Mouse (Mus musculus) neural tube, embryonic 11.5 days (tissue): ENCODE measurements around the gene Ccdc28b. TPM values are rescaled to one million over a fixed set of nuclear protein-coding genes. Genes with fewer than 3 reads are reported as not detected.

Source experiments
- ATAC-seq: fragments of 200-750 bp; cut with Nextera tagmentation; 2 replicates; pipeline ENCODE4 v1.8.0; 2017; ENCODE audit warnings: moderate number of reproducible peaks, mild to moderate bottlenecking, moderate TSS enrichment, moderate library complexity; ENCODE audit not compliant: insufficient read depth, low FRiP score, low TSS enrichment
- DNase-seq: peaks from one replicate; pipeline ENCODE4 v3.0.0-alpha.2; 2015; ENCODE audit warnings: low spot score
- H3K27ac ChIP-seq: fragments of 300-500 bp; sonication (generic); 2 replicates; pipeline ENCODE4 v1.5.1; 2014; ENCODE audit warnings: low read depth, mild to moderate bottlenecking, low read length
- H3K27me3 ChIP-seq: fragments of 300-500 bp; sonication (generic); 2 replicates; pipeline ENCODE4 v1.6.1; 2014; ENCODE audit warnings: mild to moderate bottlenecking, low read length, mixed read lengths; ENCODE audit not compliant: control insufficient read depth, insufficient read depth
- H3K36me3 ChIP-seq: fragments of 300-500 bp; sonication (generic); 2 replicates; pipeline ENCODE4 v1.6.1; 2014; ENCODE audit warnings: mild to moderate bottlenecking, low read length, moderate library complexity, mixed read lengths; ENCODE audit not compliant: control insufficient read depth, insufficient read depth
- H3K4me1 ChIP-seq: fragments of 300-500 bp; sonication (generic); 2 replicates; pipeline ENCODE4 v1.6.1; 2014; ENCODE audit warnings: low read length, mixed read lengths; ENCODE audit not compliant: control insufficient read depth, insufficient read depth
- H3K4me2 ChIP-seq: fragments of 300-500 bp; sonication (generic); 2 replicates; pipeline ENCODE4 v1.6.1; 2014; ENCODE audit warnings: low read depth, mild to moderate bottlenecking, moderate library complexity
- H3K4me3 ChIP-seq: fragments of 300-500 bp; sonication (generic); 2 replicates; pipeline ENCODE4 v1.5.1; 2014; ENCODE audit warnings: low read depth, low read length
- H3K9ac ChIP-seq: fragments of 300-500 bp; sonication (generic); 2 replicates; pipeline ENCODE4 v1.6.1; 2014; ENCODE audit warnings: mild to moderate bottlenecking, low read length
- H3K9me3 ChIP-seq: fragments of 300-500 bp; sonication (generic); 2 replicates; pipeline ENCODE4 v1.6.1; 2016; ENCODE audit warnings: low read length; ENCODE audit not compliant: control insufficient read depth
- WGBS: fragments of 180-500 bp; shearing (Covaris S2); extraction: QIAGEN DNeasy Blood & Tissue Kit; methylation state at CpG from one replicate; pipeline ENCODE4 v1.1.7; 2014; 5-methylcytosine and 5-hydroxymethylcytosine counted together
- polyA plus RNA-seq: library from polyadenylated mRNA; unstranded; fragments of >200 nt; fragmentation: Nextera tagmentation; extraction: Ambion mirVana; gene quantifications from 2 replicates; pipeline ENCODE4 v1.2.1, GENCODE M21; 2014

Gene Ccdc28b
- polyA plus RNA-seq, 1 experiment from 2014 or later: 69.4 TPM

DNA sequence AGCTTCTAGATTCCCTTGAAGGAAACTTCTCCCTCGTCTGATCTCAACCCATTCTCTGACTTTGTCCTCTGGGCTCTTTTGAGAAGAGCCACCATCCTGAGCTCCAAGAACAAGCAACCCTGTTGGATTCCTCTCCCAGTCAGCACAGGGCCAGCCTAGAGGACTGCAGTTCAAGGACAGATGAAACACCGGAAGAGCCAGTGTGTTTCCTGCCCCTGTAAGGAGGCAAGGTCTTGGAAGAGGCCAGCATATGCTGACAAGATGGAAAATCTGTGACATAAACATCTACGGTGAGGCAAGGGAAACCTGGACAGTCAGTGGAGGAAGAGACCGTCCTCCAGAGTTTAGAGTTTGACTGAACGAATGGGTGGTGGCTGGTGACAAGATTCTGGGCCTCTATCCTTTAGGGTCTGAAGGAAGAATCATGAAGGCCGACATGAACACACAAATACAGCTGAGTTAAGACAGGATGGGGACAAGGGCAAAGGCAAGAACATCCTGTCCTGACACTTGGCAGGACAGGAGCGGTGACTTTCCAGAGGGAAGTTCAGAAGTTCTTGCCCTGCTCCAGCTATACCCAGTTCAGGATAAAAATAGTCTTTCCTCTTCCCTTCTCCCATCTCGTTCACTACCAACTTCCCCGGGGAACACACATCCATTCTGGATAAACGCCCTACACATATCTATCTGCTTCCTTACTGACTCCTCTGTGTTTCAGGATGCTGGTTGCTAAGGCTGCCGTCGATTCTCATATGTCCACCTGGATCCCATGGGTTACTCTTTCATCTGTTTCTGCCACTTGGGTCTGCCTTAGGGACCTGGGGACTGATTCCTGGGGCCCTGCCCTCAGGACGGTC, 51.3 kb downstream of the Ccdc28b start:
- no peak for ATAC-seq
- WGBS: 87% methylated on average over 13 of the region's 13 CpGs

DNA sequence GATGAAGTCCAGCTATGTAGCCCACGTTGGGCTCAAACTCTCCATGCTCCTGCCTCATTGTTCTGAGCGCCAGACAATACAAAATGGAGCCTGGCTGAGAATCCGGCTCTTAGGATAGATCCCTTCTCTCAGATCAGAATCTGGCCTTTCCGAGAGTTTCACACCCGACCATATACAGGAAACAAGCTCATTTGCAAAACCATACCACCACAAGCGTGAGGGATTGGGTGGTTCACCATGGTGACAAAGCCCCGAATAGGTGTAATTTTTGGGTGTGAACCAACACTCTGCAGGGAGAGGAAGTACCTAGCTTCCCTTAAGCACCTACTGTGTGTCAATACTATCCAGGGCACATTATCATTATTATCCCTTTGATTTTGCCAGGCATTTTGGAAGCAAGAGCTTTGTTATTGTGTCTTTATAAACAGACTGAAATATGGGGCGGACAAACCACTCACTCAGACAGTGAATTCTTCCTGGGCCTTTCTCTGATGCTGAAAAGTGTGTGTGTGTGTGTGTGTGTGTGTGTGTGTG, 52.1 kb downstream of the Ccdc28b start:
- no peak overlapping the region for H3K27ac ChIP-seq
- DNase-seq (no peak), ATAC-seq (no peak)
- H3K9ac ChIP-seq: no peak overlapping the region
- H3K27me3 ChIP-seq: no peaks in the 10 kb centered on the region
- H3K4me1 ChIP-seq: no peaks in the 10 kb centered on the region
- no peaks in the 10 kb centered on the region for H3K9me3 ChIP-seq
- no peak overlapping the region for H3K4me2 ChIP-seq
- H3K4me3 ChIP-seq: no peak overlapping the region
- H3K36me3 ChIP-seq: no peaks in the 10 kb centered on the region
- 78% methylated on average over 8 of the region's 8 CpGs for WGBS

More for the DNA sequence above, 51.3 kb downstream of the Ccdc28b start:
- no peak for DNase-seq
- H3K27ac ChIP-seq: no peak overlapping the region
- H3K27me3 ChIP-seq: no peaks in the 10 kb centered on the region
- no peak overlapping the region for H3K9ac ChIP-seq
- no peak overlapping the region for H3K4me2 ChIP-seq
- no peaks in the 10 kb centered on the region for H3K4me1 ChIP-seq
- H3K4me3 ChIP-seq: no peak overlapping the region
- no peaks in the 10 kb centered on the region for H3K36me3 ChIP-seq
- H3K9me3 ChIP-seq: no peaks in the 10 kb centered on the region

DNA sequence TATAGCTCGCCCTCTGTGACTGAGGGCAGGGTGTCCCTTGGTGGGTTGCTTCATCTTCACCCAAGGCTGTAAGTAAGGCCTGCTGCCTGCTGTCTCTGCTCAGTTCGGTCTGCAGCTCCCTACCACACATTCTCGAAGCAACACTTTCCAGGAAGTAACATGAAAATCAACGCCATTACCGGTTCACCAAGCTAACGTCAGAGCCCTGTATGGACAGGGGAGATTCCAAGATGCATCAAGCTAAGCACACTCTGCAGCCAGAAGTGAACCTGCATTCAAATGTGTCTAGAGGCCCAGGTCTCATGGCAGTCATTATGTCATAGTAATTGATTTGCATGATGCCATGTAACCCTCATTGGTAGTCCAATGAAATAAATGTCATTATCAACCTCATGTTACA, 53.7 kb downstream of the Ccdc28b start:
- ATAC-seq: no peak
- WGBS: 82% methylated on average over 6 of the region's 6 CpGs

More for the DNA sequence above, 53.7 kb downstream of the Ccdc28b start:
- H3K27ac ChIP-seq: no peak overlapping the region
- no peaks in the 10 kb centered on the region for H3K36me3 ChIP-seq
- H3K9me3 ChIP-seq: no peaks in the 10 kb centered on the region
- no peak overlapping the region for H3K4me3 ChIP-seq
- H3K4me1 ChIP-seq: no peaks in the 10 kb centered on the region
- H3K4me2 ChIP-seq: no peak overlapping the region
- H3K9ac ChIP-seq: no peak overlapping the region
- no peaks in the 10 kb centered on the region for H3K27me3 ChIP-seq
- no peak for DNase-seq

Other genes with a start within 250 kb of the Ccdc28b start
- 6.7 and 7.4 TPM in 2 replicates for gene Zbtb8a, start 245.8 kb downstream of the Ccdc28b start, polyA plus RNA-seq
- 2.1 and 2.6 TPM in 2 replicates for gene Zbtb8b, start 183.1 kb downstream of the Ccdc28b start, polyA plus RNA-seq
- 27.6 and 31.7 TPM in 2 replicates for gene Bsdc1, start 162.4 kb downstream of the Ccdc28b start, polyA plus RNA-seq
- gene Tssk3, start 132.9 kb downstream of the Ccdc28b start, polyA plus RNA-seq: not detected in 2 replicates
- gene Fam229a, start 132.8 kb downstream of the Ccdc28b start, polyA plus RNA-seq: not detected in 2 replicates
- gene Marcksl1, start 110.4 kb downstream of the Ccdc28b start, polyA plus RNA-seq: 1,866 and 1,920 TPM in 2 replicates
- 243 and 258 TPM in 2 replicates for gene Hdac1, start 81.2 kb downstream of the Ccdc28b start, polyA plus RNA-seq
- 6.3 and 7.0 TPM in 2 replicates for gene Lck, start 50.3 kb downstream of the Ccdc28b start, polyA plus RNA-seq
- gene Fam167b, start 45.4 kb downstream of the Ccdc28b start, polyA plus RNA-seq: 1.1 and 1.3 TPM in 2 replicates
- gene Eif3i, start 23.3 kb downstream of the Ccdc28b start, polyA plus RNA-seq: 274 and 291 TPM in 2 replicates
- gene Tmem234, start 23.3 kb downstream of the Ccdc28b start, polyA plus RNA-seq: 187 and 192 TPM in 2 replicates
- gene Dcdc2b, start 9.7 kb downstream of the Ccdc28b start, polyA plus RNA-seq: 2.6 and 4.5 TPM in 2 replicates
- gene Iqcc, start 4.8 kb downstream of the Ccdc28b start, polyA plus RNA-seq: 25.7 and 30.2 TPM in 2 replicates
- gene Txlna, start 17.1 kb upstream of the Ccdc28b start, polyA plus RNA-seq: 104 and 108 TPM in 2 replicates
- 14.0 and 15.7 TPM in 2 replicates for gene Kpna6, start 48.8 kb upstream of the Ccdc28b start, polyA plus RNA-seq
- gene Tmem39b, start 72.9 kb upstream of the Ccdc28b start, polyA plus RNA-seq: 32.4 and 34.1 TPM in 2 replicates
- gene Khdrbs1, start 118.4 kb upstream of the Ccdc28b start, polyA plus RNA-seq: 183 and 195 TPM in 2 replicates
- gene Ptp4a2, start 187.3 kb upstream of the Ccdc28b start, polyA plus RNA-seq: 316 and 317 TPM in 2 replicates